Mouse (Mus musculus) retina, postnatal 7 days (tissue): ENCODE results near the gene Mrpl33.
"Not testable (repeated sequence)": the region's sequence is repeated elsewhere in the genome, so short reads cannot be mapped to it uniquely, and the experiment has no call there.

Experiments
- DNase-seq: peaks from one replicate; pipeline ENCODE4 v3.0.0-alpha.2; 2012; ENCODE audit warnings: low read depth, low spot score

Mrpl33 gene

DNA sequence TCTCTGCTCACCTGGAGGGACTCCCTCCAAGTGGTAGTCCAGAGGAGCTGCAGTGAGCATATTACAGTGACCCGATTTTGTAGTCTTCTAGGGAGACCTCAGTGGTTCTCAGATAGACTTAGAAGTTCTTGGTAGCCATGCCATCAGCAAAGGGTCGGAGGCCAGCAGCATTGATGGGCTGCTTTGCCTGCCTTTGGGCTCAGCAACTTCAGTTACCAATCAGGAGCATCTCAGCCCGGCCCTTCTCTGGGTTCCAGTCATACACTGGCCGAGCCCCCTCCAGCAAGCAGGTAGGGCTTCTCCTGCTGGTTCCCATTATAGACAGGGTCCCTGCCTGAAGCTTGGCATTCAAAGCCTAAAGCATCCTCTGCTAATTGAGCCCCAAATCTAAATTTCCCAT, 867 bp upstream of the Mrpl33 start:
- DNase-seq = no peak

DNA sequence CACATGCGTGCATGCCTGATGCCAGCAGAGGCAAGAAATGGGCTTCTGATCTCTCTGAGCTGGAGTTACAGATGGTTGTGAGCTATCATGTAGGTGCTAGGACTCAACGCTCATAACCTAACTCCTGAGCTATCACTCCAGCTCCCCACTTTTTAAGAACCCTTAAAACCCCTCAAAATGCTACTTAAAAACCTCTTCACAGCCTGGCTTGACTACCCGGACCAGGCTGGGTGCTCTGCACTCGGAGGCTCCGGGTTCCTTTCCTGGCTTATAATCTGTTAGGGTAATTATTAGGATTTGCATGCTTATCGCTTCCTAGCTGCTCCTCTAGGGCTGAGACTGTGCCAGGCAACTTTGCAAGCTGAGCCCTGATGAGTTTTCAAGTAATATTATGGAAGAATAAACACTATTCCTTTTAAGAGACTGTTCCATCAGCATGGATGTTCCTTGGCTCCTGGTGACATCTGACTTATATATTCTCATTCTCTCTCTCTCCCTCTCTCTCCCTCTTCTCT, 752 bp downstream of the Mrpl33 start:
- no peak for DNase-seq

DNA sequence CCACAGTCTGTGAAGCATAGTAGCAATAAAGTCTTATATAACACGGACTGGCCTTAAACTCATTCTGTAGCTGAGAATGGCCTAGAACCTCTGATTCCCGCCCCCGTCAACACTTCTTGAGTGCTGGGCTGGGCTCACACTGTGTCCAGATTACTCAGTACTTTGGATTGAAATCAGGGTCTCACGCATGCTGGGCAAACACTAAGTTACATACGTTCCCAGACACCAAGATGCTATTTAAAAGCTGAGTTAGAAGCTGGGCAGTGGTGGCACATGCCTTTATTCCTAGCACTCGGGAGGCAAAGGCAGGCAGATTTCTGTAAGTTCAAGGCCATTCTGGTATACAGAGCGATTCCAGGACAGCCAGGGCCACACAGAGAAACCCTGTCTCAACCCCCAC, 1.4 kb downstream of the Mrpl33 start:
- no peak for DNase-seq

DNA sequence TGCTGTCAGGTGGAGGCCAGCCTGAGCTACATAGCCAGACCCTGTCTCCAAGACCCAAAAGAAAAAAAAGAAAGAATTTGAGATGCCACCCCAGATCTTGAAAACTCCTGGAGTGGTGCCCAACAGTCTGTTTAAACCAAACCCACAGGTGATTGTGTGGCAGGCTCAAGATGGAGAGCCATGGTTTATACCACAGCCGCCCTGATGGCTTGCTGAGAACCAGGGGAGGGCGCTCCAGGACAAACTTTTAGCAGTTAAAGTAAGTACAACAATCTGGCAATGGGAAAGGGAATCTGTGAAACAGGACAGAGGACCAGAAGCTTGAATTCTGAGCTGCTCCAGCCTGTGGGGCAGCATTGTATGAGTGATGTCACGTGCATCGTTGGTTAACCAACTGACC, 1.8 kb downstream of the Mrpl33 start:
- no peak for DNase-seq

DNA sequence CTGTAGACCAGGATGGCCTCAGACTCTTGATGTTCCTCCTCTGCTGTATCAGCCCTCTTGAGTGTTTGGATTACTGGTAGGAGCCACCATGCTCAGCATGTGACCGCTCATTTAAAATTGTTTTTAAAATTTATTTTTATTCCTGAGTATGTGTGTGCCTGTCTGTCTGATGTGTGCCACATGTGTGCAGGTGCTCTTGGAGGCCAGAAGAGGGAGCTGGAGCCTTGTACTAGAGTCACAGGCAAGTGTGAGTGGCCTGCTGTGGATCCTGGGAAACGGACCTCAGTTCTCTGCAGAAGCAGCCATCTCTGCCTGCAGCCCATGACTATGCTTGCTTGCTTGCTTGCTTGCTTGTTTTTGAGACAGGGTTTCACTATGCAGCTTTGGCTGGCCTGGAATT, 2.4 kb downstream of the Mrpl33 start:
- DNase-seq = no peak

DNA sequence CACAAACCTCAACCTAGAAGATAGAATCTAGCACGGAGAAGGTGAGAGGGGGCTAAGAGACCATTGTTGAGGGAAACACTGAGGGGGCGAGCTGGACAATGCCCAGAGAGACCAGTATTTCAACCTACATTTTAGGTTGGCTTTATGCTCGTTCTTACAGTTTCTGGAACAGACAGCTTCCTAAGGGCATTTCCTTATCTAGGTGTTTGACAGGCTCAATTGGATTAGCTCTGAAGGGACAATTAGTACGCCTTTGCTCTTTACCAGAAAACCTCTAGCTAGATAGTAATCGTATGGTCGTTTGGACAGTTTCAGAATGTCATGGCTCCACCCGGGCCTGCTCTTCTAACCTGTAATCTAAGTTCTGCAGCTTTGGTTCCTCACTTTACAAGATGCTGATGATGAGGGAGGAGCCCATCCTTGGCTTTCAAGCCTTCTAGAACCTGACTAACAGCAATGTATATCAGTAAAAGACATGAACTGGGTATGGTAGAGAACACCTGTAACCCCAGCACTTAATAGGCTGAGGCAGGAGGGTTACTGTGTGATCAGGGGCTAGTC, 4.5 kb downstream of the Mrpl33 start:
- DNase-seq = no peak

DNA sequence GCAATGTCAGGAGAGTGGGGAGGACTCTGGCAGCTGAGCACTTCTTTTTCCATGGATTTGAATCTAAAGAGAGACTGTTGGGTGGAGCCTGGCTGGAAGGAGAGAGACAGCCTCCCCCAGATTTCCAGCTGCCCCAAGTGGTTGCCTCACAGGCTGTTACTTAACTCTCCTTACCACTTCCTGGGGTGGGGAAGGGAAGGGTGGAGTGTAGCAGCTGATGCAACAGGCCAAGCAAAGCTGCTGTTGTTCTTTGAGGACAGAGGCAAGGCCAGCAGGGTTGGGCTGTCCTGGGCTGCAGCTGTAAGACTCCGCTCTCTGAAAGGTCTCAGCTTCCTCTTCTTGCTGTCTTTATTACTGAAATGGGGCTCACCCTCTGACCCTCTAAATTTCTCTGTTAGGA, 5.6 kb downstream of the Mrpl33 start:
- DNase-seq = no peak

DNA sequence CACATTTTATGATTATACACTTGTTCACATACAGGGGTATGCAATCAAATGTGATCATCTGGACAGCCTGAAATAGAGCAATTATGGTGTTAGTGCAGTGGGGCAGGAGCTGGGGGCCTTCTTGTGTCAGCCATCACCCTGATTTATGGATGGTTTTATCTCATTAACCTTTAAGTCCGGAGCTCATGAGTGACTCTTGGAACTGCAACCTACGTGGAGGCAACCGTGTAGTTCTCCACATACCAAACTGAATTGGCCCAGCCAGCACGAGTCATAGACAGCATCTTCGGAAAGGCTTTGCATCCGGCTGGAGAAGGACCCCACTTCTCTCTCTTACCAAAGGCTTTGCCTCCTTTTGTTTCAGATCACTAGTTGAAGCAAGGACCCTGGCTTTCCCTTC, 7.0 kb downstream of the Mrpl33 start:
- DNase-seq = no peak

DNA sequence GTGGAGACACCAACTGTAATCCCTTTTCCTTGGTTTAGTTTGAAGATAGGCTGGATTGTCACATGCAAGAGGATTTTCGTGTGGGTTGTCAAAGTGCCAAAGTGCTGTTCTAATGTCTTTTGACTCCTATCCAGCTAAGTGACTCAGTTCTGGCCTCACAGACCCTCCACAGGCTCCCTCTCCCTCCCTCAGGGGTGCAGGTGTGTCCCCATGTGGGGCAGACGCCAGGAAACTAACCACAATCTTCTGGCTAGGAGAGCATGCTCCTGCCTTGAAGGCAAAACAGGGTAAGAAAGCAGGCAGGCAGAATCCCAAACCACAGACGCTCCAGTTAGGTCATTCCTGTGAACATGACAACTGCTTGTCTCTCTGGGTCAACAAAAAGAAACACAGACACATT, 9.4 kb downstream of the Mrpl33 start:
- no peak for DNase-seq

DNA sequence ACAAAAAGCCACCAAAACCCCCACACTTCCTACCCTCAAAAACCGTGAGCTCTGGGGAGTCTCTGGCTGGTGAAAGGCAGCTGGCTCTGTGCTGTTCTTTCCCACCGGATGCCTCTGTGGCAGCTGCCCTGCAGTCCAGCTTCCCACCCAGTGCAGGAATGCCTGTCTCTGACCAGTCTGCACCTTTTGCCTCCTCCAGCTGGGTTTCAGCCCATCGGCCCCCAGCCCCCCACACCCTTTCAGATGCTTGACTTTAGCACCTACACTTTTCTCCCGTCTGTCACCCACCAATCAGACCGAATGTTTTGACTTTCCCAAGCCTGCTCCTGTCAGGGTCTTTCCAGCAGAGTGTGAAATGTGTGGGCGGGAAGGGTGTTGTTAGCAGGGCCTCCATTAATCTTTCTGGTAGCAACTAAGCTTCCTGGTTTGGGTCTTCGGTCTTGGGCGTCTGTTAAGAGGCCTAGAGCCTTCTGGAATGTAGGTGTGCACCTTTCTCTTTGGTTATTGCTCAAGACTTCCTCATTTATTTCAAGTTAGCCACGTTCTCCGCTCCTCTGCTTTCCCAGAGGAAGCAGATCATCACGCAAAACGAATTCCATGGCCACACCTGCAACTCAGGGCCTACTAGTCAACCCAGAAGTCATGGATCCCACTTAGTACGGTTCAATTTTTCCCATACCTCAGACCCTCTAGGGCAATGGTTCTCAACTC, 13.8 kb downstream of the Mrpl33 start:
- DNase-seq = no peak

DNA sequence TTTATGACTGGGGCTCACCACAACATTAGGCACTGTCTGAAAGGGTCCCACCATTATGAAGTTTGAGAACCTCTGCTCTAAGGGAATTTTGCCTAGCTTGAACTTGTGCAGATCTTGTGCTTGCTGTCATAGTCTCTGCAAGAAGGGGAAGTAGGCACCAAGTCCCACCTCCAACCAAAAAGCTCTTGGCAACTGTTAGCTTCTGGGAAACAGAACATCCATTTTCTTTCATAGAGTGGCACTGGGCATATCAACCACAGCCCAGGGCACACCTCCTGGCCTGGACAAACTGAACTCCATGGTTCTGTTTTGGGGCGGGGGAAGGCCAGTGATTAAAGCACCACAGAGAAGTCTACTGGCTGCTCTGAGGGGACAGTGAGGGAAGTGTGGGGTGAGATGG, 14.5 kb downstream of the Mrpl33 start:
- DNase-seq = no peak

DNA sequence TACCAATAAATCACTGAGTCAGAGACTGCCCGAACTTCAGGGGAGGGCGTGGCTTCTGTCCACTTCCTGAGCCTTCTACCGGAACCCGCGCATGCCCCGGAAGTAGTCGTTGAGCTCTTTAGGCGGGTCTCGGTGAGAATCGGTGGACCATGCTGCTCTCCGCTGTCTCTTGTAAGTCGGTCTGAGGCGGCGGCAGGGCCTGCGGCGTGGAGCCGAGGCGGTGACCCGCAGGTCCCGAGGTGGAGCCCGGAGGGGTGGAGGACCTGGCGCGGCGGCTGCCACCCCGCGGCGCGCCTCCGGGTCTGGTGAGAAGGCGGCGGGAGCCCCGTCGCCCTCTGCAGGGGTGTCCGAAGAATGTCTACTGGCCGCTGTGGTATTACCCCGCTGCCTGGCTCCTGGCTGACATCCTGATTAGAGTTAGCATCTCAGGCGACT, 17.1 kb downstream of the Mrpl33 start:
- peak; percentile 79 for DNase-seq

DNA sequence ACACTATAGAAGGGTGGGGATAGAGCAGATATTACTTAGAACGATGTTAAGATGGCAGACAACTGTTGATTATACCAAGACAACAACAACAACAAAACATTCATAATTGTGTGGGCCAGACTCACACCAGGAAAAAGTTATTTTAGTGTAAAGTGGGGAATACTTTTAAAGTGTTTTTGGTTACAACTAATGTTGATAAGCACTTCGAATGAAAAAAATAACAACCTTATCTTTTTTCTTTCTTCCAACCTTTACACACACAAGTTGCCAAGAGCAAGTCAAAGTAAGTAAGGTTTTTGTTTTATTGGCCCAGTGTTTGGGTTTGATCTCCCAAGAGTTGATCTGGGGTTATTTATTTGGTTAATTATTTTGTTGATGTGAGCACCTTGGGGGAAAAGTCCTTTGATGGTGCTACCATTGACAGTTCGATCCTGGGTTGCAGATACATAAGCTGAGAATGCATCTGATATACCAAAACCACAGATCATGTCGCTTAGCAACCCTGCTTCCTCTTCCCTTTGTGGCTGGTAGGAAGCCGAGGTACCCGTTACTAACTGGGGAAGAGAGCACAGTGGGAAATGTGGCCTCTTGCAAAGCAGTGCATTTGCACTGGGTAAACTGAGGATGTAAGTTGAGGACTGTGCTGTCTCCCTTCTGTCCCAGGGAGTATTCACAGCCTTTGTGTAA, 17.7 kb downstream of the Mrpl33 start:
- DNase-seq = no peak

DNA sequence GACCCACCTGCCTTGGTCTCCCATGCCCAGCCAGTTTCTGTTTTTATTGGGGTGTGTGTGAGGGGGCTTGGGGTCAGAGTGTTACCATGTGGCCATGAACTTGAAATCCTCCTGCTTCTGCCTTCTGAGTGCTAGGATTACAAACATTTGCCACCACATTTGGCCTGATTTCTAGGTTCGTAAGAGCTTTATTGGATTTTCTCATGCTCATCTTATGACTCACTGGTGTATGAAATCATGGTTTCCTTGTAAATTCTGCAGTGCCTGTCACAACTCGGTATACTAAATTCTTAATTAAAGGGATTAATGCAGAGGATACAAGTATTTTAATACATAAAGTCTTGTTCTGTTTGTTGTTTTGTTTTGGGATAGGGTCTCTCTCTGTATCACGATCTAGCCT, 23.6 kb downstream of the Mrpl33 start:
- no peak for DNase-seq

DNA sequence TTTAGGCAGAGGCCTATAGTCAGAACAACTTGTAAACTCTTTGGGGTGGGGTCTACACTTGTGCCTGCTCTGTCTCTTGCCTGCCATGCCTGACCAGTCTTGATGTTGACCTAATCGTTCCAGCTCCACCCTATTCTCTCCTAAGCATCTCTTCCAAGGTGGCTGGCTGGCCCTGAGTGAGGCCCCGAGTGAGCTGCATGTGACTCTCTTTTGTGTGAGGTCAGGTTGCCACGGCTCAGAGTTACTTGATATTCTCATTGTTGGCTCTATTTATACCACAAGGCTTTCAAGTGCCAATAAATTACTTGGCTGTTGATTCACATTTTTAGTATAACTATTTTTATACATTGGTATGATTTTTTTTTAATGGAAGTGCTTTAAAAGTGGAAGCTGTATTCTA, 30.4 kb downstream of the Mrpl33 start:
- DNase-seq = no peak

DNA sequence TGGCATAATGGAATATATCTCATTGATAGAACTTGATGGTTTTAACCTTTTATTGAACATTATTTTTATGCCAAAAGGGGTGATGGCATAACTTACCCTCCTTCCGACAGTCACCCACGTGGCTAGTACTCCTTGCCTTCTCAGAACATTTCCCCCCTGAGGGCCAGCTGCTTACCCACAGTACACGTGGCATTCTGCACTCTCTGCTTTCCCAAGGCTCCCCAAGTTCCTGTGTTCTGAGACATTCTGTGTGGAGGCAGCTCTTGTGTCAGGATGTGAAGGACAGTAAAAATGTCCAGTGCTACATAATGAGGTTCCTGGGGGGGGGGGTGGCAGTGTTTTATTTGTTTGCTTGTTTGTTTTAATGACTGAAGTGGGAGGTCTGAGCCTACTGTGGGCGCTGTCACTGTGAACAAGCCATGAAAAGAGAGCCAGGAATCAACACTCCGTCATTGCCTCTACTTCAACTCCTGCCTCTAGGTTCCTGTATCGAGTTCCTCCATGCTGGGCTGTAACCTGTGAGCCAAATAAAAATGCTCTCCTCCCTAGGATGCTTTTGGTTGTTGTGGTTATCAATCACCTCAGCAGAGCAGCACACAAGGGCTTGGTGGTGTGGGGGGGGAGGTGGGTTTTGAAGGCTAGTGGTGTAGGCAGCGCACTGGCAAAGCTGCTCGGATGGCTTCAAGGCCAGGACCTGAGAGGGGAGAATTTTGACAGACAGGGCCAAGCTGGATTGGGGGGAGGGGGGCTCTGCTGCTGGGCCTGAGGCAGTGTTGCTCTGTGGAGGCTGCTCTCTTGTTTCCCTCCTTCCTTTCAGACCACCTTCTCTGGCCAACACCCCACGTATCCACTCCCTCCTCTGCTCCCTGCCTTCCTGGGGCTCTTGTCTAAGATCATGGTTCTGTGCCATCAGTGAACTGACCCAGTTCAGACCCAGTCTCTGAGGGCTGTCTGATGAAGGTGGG, 31.1 kb downstream of the Mrpl33 start:
- no peak for DNase-seq

DNA sequence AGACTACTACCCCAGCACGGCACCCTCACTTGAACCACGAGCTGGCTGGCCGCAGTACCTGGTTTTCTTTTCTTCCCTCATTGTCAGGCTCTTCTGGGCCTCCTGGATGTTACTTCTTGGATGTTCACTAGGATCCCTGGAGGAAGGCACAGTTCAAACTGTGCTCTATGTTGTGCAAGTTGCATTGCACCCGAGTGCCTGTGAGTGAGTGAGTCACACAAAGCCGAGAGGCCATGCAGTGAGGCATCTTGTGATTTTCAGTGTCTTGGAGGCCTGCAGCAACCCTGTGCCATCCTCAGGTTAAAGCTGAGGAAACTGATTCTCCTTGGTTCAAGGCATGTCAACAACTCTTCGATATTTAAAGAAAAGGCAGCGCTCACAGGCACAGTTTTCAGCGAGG, 31.8 kb downstream of the Mrpl33 start:
- DNase-seq = no peak

DNA sequence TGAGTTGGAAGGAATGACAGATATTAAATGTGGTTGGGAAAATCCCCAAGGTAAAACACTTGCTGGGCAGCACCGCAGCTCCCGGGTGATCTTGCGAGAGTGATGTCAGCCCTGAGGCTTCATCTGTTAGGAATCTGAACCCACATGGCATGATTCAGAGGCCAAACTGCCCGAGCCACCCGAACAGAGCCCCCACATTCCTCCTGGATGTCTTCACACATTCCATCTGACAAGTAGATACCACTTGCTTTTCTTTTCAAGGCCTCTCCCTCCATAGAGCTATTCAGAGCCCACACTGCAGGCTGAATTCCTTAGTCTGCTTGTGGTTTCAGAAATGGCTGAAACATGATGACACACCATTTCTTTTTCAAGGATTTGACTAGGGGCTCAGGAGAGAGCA, 33.3 kb downstream of the Mrpl33 start:
- no peak for DNase-seq

DNA sequence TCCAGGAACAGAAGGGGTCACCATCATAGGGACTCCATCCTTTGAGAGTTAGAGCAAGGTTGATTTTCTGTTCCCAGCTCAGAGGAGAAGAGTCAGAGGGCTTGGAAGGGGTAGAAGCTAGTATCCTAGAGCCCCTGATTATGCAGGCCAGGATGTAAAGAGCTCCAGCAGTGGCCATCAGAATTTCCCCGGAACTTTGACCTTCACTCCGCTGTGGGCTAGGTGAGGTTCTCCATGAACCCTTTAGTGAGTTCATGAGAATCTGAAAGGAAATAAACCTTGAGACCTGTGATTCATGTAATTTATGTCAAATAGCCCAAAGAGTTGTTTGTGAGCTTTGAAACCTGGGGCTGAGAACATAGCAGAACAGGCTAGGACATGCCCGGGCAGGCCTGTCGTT, 34.4 kb downstream of the Mrpl33 start:
- DNase-seq = not testable (repeated sequence)

DNA sequence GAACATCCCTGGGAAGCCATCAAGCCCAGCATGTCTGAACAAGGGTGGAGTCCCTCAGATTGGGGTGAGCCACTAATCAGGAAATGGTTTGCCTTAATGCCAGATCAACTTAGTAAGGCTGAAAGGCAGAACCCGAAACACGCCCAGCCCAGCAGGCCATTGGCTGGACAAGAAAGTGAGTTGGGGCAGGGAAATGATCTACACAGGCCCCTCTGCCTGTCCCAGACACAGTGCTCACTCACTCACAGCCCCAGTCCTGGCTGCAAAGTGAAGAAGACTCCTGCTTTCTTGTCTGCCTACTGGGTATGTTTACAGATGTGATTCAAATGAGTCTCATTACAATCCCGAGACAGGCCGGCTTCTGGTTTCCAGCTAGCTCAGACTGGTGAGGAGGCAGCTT, 37.4 kb downstream of the Mrpl33 start:
- no peak for DNase-seq

DNA sequence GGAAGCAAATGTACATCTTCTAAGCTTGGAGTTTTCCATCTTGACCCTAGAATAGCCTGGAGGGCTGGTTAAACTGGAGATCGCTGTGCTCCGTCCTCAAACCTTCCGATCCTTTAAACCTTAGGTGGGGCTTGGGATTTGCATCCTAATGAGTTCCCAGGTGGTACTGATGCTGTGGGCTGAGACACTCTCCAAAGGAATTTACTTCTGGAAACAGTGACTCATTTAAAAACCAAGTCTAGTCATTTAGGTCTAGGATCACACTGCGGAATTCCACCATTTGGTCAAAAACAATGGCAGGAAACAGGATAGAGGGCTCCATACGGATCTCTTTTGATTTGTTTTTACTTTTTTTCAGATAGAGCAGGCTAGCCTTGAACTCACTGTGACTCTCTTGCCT, 37.9 kb downstream of the Mrpl33 start:
- no peak for DNase-seq
